Mouse (Mus musculus): ENCODE data around the gene Ccdc14.

DNA sequence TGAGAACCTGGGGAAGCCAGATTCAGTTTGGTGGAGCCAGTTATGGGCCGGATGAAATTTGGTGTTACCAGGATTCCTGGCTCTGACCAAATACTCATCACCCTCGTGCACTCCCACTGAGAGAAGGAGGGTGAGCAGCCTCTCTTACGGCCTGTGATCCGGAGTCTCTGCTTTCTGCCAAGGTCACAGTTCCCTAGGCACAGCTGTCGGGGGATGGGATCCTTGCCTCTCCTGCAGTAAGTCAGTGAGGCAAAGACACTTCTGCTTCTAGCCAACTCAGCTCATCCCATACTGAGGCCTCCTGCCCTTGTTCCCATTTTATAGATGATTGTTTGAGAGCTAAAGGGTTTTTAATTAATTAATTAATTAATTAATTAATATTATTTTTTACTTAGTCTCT lies 67.8 kb downstream of the Ccdc14 start:
- TF ChIP-seq MYOD1 (IDR thresholded peaks at IDR 0.05; ENCODE audit: control insufficient read depth in 1 of 3, insufficient read length in 2 of 3, low read depth in 2 of 3) (no peak), POLR2A (IDR thresholded peaks at IDR 0.05; ENCODE audit: insufficient read length, low read depth) (no peak), POLR2AphosphoS2 (IDR thresholded peaks at IDR 0.05; ENCODE audit: insufficient read length, low read depth) (no peak), E2F4 (IDR thresholded peaks at IDR 0.05; ENCODE audit: insufficient read depth) (no peak), MYOG (IDR thresholded peaks at IDR 0.05; ENCODE audit: control insufficient read depth in 1 of 3, insufficient read depth in 1 of 3, insufficient read length in 2 of 3, low read depth in 2 of 3) (no peak), MAX (IDR thresholded peaks at IDR 0.05; ENCODE audit: low read depth) (no peak)
